9 mouse cellular contexts compared by ENCODE assay signal in the genomic region with DNA sequence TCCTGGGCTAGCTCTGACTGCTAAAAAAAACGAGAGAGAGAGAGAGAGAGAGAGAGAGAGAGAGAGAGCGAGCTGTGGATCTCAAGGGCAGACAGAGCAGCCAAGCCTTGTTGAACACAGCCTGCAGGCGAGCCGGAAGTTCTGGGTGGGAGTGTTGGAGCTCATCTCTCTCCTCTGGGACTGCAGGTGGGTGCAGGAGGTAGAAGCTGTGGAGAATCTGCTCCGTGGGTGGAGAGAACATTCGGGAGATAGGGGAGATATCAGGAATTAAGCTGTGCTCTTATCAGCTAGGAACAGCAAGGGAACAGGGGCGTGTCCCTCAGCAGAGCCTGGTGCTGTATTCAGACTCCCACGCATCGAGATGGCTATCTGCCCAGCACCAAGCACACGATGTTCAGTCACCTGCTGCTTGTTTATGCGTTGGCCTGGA.
DNase-seq lines count a peak whose midpoint lies in the region; ATAC-seq and TF ChIP-seq lines count a peak whose summit lies in the region.
"Had no signal": no experiment of that assay in that cellular context is flagged by ENCODE, and none has a peak within 500 bp of the region (broad histone marks: within the 10 kb centered on the region; RNA-seq: fewer than 3 reads in every experiment).

No protein-coding gene starts in this region.

- H3K27me3 ChIP-seq in liver, embryonic 13.5 days, result no peaks in the 10 kb centered on the region
- H3K27me3 ChIP-seq in limb, embryonic 10.5 days (ENCODE audit: low read depth, poor library complexity, severe bottlenecking), result peaks cover 4% of the 10 kb centered on the region
- H3K27me3 ChIP-seq in hindbrain, postnatal 0 days (ENCODE audit: insufficient read depth, low read length), result no peaks in the 10 kb centered on the region

- no peaks in the 10 kb centered on the region for H3K9me3 ChIP-seq in liver, embryonic 13.5 days (replicated peaks)
- H3K9me3 ChIP-seq in limb, embryonic 10.5 days (replicated peaks), result no peaks in the 10 kb centered on the region
- no peaks in the 10 kb centered on the region for H3K9me3 ChIP-seq in hindbrain, postnatal 0 days (ENCODE audit: low read length)
- H3K9me3 ChIP-seq: limb, embryonic 15.5 days had no signal

- H3K4me3 ChIP-seq in liver, embryonic 13.5 days (replicated peaks), result no peak overlapping the region
- H3K4me3 ChIP-seq in limb, embryonic 10.5 days, result no peak overlapping the region
- H3K4me3 ChIP-seq in hindbrain, postnatal 0 days (ENCODE audit: low read length), result no peak overlapping the region
- H3K4me3 ChIP-seq: limb, embryonic 15.5 days had no signal

- 22% methylated on average over 11 of the region's 11 CpGs for WGBS in liver, embryonic 13.5 days (ENCODE audit: insufficient replicate concordance)
- 83% methylated on average over 11 of the region's 11 CpGs for WGBS in limb, embryonic 10.5 days
- 71% methylated on average over 11 of the region's 11 CpGs for WGBS in hindbrain, postnatal 0 days

- no peaks in the 10 kb centered on the region for H3K36me3 ChIP-seq in liver, embryonic 13.5 days
- H3K36me3 ChIP-seq in limb, embryonic 10.5 days, result no peaks in the 10 kb centered on the region
- H3K36me3 ChIP-seq in hindbrain, postnatal 0 days (ENCODE audit: insufficient read depth, low read length), result no peaks in the 10 kb centered on the region
- H3K36me3 ChIP-seq: limb, embryonic 15.5 days had no signal

- DNase-seq in gastrocnemius, postnatal 25 days, result peak; percentile 40
- DNase-seq in gastrocnemius, postnatal 14 days, result no peak
- peak; percentile 40 for DNase-seq in c-Kit-positive CD71-negative TER-119-negative erythroid progenitor cells, embryonic 14.5 days (ENCODE audit: low read depth)
- peak; percentile 60 for DNase-seq in heart, postnatal 4 days
- peak; percentile 27 for DNase-seq in liver, embryonic 13.5 days
- DNase-seq in limb, embryonic 10.5 days (ENCODE audit: low spot score), result no peak
- DNase-seq in cerebellum, postnatal 10 days, result no peak
- no peak for DNase-seq in hindbrain, postnatal 0 days (ENCODE audit: low spot score)

- TF ChIP-seq CTCF in hindbrain, postnatal 0 days (IDR thresholded peaks at IDR 0.05; ENCODE audit: low read depth), result no peak

- H3K9ac ChIP-seq in liver, embryonic 13.5 days, result no peak overlapping the region
- no peak overlapping the region for H3K9ac ChIP-seq in hindbrain, postnatal 0 days (replicated peaks; ENCODE audit: low read length)
- H3K9ac ChIP-seq: limb, embryonic 15.5 days had no signal

- intact Hi-C loops in gastrocnemius, postnatal 14 days (cut with DNase I; ENCODE audit: low total_unique reads), result no loop called here

- peak; percentile 82 for ATAC-seq in liver, embryonic 13.5 days (ENCODE audit: low read depth)
- no peak for ATAC-seq in hindbrain, postnatal 0 days

- 0 out of 2 replicates have a peak overlapping the region, but pooled peaks have one; percentile 6 for H3K4me2 ChIP-seq in liver, embryonic 13.5 days
- no peak overlapping the region for H3K4me2 ChIP-seq in hindbrain, postnatal 0 days (ENCODE audit: low read depth, low read length)
- H3K4me2 ChIP-seq: limb, embryonic 15.5 days had no signal

- peaks cover 12% of the 10 kb centered on the region for H3K4me1 ChIP-seq in liver, embryonic 13.5 days (replicated peaks)
- peaks cover 29% of the 10 kb centered on the region for H3K4me1 ChIP-seq in limb, embryonic 10.5 days
- H3K4me1 ChIP-seq in hindbrain, postnatal 0 days (ENCODE audit: insufficient read depth, low read length), result no peaks in the 10 kb centered on the region

- H3K27ac ChIP-seq in liver, embryonic 13.5 days, result no peak overlapping the region
- H3K27ac ChIP-seq in limb, embryonic 10.5 days, result no peak overlapping the region
- H3K27ac ChIP-seq in hindbrain, postnatal 0 days, result no peak overlapping the region
- H3K27ac ChIP-seq: limb, embryonic 15.5 days had no signal

Comparison
In these comparisons a context has a peak if more than half of its experiments do, and no peak if none do; other contexts are left out.
1. DNase-seq: peak in gastrocnemius, postnatal 25 days (single experiment), c-Kit-positive CD71-negative TER-119-negative erythroid progenitor cells, embryonic 14.5 days (single experiment), heart, postnatal 4 days (single experiment) and liver, embryonic 13.5 days (single experiment); none in gastrocnemius, postnatal 14 days (single experiment), limb, embryonic 10.5 days (single experiment), cerebellum, postnatal 10 days (0 of 2) and hindbrain, postnatal 0 days (single experiment).